Mouse (Mus musculus) neural tube, embryonic 15.5 days (tissue): ENCODE measurements around the gene Styk1. TPM values are rescaled to one million over a fixed set of nuclear protein-coding genes. Genes with fewer than 3 reads are reported as not detected.

Experiments used
- ATAC-seq: fragments of 200-750 bp; cut with Nextera tagmentation; 2 replicates; pipeline ENCODE4 v1.8.0; 2017; ENCODE audit warnings: mild to moderate bottlenecking, moderate TSS enrichment, moderate library complexity; ENCODE audit not compliant: low FRiP score
- H3K27ac ChIP-seq: fragments of 300-500 bp; sonication (generic); replicated peaks from 2 replicates; pipeline ENCODE4 v1.5.1; 2015; ENCODE audit warnings: mild to moderate bottlenecking, inconsistent platforms
- H3K27me3 ChIP-seq: fragments of 300-500 bp; sonication (generic); replicated peaks from 2 replicates; pipeline ENCODE4 v1.6.1; 2015; ENCODE audit warnings: inconsistent platforms
- H3K36me3 ChIP-seq: fragments of 300-500 bp; sonication (generic); 2 replicates; pipeline ENCODE4 v1.6.1; 2015; ENCODE audit warnings: inconsistent platforms
- H3K4me1 ChIP-seq: fragments of 300-500 bp; sonication (generic); 2 replicates; pipeline ENCODE4 v1.6.1; 2015; ENCODE audit warnings: inconsistent platforms
- H3K4me2 ChIP-seq: fragments of 300-500 bp; sonication (generic); 2 replicates; pipeline ENCODE4 v1.6.1; 2015; ENCODE audit warnings: inconsistent platforms, mild to moderate bottlenecking, moderate library complexity
- H3K4me3 ChIP-seq: fragments of 300-500 bp; sonication (generic); replicated peaks from 2 replicates; pipeline ENCODE4 v1.5.1; 2015; ENCODE audit warnings: mild to moderate bottlenecking, inconsistent platforms
- H3K9ac ChIP-seq: fragments of 300-500 bp; sonication (generic); replicated peaks from 2 replicates; pipeline ENCODE4 v1.6.1; 2015; ENCODE audit warnings: mild to moderate bottlenecking, inconsistent platforms
- H3K9me3 ChIP-seq: fragments of 300-500 bp; sonication (generic); replicated peaks from 2 replicates; pipeline ENCODE4 v1.6.1; 2016; ENCODE audit warnings: inconsistent platforms
- WGBS: fragments of 180-500 bp; shearing (Covaris S2); methylation state at CpG from one replicate; pipeline ENCODE4 v1.1.7; 2015; ENCODE audit warnings: mixed read lengths; 5-methylcytosine and 5-hydroxymethylcytosine counted together
- polyA plus RNA-seq: library from polyadenylated mRNA; unstranded; fragments of >200 nt; fragmentation: Nextera tagmentation; extraction: Ambion mirVana; gene quantifications from 2 replicates; pipeline ENCODE4 v1.2.1, GENCODE M21; 2015

Gene Styk1
- polyA plus RNA-seq, 1 experiment from 2014 or later = 4.2 TPM

GRCm38 (mm10) chr6:131383713-131384330 lies 30.4 kb upstream of the Styk1 start:
- no peak overlapping the region for H3K4me2 ChIP-seq
- no peak overlapping the region for H3K27ac ChIP-seq
- H3K9me3 ChIP-seq = no peaks in the 10 kb centered on the region
- H3K4me3 ChIP-seq = no peak overlapping the region
- peaks cover 25% of the 10 kb centered on the region for H3K36me3 ChIP-seq
- H3K27me3 ChIP-seq = no peaks in the 10 kb centered on the region
- WGBS = 38% methylated on average over 6 of the region's 6 CpGs
- no peak overlapping the region for H3K9ac ChIP-seq
- peaks cover 41% of the 10 kb centered on the region for H3K4me1 ChIP-seq
- ATAC-seq = no peak

DNA sequence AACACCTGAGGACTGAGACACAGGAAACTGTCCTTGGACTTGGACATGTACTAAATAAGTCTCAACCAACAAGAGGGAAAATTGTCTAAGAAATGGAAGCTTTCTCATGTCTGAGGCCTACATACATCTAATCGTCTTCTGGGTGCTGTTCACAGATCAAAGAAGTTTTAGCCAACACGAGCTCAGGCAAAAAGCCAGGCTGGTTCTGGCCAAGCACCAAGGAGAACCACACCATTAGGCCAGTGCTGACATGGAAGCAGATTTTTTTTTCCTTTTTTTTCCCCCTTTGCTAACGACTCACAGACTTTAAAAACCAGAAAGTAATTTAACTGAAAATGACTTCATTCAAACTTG lies 29.6 kb upstream of the Styk1 start:
- no peak overlapping the region for H3K4me3 ChIP-seq
- H3K9me3 ChIP-seq = no peaks in the 10 kb centered on the region
- no peak overlapping the region for H3K4me2 ChIP-seq
- peaks cover 34% of the 10 kb centered on the region for H3K36me3 ChIP-seq
- H3K9ac ChIP-seq = no peak overlapping the region
- peaks cover 38% of the 10 kb centered on the region for H3K4me1 ChIP-seq
- ATAC-seq = no peak
- 59% methylated on average over 3 of the region's 3 CpGs for WGBS
- H3K27ac ChIP-seq = no peak overlapping the region
- H3K27me3 ChIP-seq = no peaks in the 10 kb centered on the region

- H3K27me3 ChIP-seq = no peaks in the 10 kb centered on the region
- peak overlapping the region; percentile 48; the same call in 1 of the 2 replicates for H3K27ac ChIP-seq
- no peaks in the 10 kb centered on the region for H3K9me3 ChIP-seq
- peaks cover 38% of the 10 kb centered on the region for H3K4me1 ChIP-seq
- WGBS = 38% methylated on average over 14 of the region's 14 CpGs
- 0 out of 2 replicates have a peak, but pooled peaks have one; percentile 28 for ATAC-seq
- H3K9ac ChIP-seq = no peak overlapping the region
- H3K4me3 ChIP-seq = no peak overlapping the region
- peaks cover 39% of the 10 kb centered on the region for H3K36me3 ChIP-seq
- H3K4me2 ChIP-seq = peak overlapping the region; percentile 22
These were observed 29.0 kb upstream of the Styk1 start for GRCm38 (mm10) chr6:131382232-131382983.

GRCm38 (mm10) chr6:131378858-131379428 lies 25.5 kb upstream of the Styk1 start:
- Histone ChIP-seq H3K4me3 (no peak overlapping the region), H3K9ac (no peak overlapping the region), H3K4me2 (no peak overlapping the region), H3K27ac (no peak overlapping the region), H3K36me3 (peaks cover 65% of the 10 kb centered on the region), H3K9me3 (no peaks in the 10 kb centered on the region), H3K27me3 (no peaks in the 10 kb centered on the region), H3K4me1 (peaks cover 20% of the 10 kb centered on the region)
- ATAC-seq = no peak
- 95% methylated on average over 18 of the region's 18 CpGs for WGBS

- H3K9ac ChIP-seq = no peak overlapping the region
- ATAC-seq = no peak
- peaks cover 4% of the 10 kb centered on the region for H3K4me1 ChIP-seq
- no peak overlapping the region for H3K4me3 ChIP-seq
- no peak overlapping the region for H3K4me2 ChIP-seq
- H3K27ac ChIP-seq = no peak overlapping the region
- peaks cover 74% of the 10 kb centered on the region for H3K36me3 ChIP-seq
- H3K27me3 ChIP-seq = no peaks in the 10 kb centered on the region
- no peaks in the 10 kb centered on the region for H3K9me3 ChIP-seq
- 97% methylated on average over 5 of the region's 5 CpGs for WGBS
These were observed 24.0 kb upstream of the Styk1 start for GRCm38 (mm10) chr6:131377378-131377777.

- 90% methylated on average over 13 of the region's 13 CpGs for WGBS
- no peak overlapping the region for H3K9ac ChIP-seq
- no peaks in the 10 kb centered on the region for H3K4me1 ChIP-seq
- H3K9me3 ChIP-seq = no peaks in the 10 kb centered on the region
- H3K4me2 ChIP-seq = no peak overlapping the region
- no peak overlapping the region for H3K27ac ChIP-seq
- H3K4me3 ChIP-seq = no peak overlapping the region
- no peaks in the 10 kb centered on the region for H3K27me3 ChIP-seq
- no peak for ATAC-seq
- peaks cover 69% of the 10 kb centered on the region for H3K36me3 ChIP-seq
These were observed 21.4 kb upstream of the Styk1 start for GRCm38 (mm10) chr6:131374594-131375340.

DNA sequence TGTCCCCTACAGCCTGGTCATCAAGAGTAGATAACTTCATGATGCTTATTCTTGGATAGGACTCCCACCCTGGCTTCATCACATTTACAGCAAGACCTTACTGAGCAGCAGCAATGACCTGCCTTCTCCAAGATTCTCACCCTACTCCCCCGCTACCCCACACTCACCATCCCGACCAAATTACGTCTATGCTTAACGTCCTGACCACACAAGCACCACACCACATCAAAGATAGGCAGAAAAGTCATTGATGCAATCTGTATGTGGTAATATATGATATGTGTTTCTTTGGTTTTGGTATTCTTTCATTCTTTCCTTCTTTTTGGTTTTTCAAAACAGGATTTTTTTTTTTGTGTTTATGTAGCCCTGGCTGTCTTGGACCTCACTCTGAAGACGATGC lies 19.8 kb upstream of the Styk1 start:
- no peak overlapping the region for H3K4me2 ChIP-seq
- WGBS = 94% methylated on average over 5 of the region's 5 CpGs
- H3K4me3 ChIP-seq = no peak overlapping the region
- H3K4me1 ChIP-seq = no peaks in the 10 kb centered on the region
- H3K9ac ChIP-seq = no peak overlapping the region
- H3K27ac ChIP-seq = no peak overlapping the region
- ATAC-seq = no peak
- peaks cover 61% of the 10 kb centered on the region for H3K36me3 ChIP-seq
- H3K9me3 ChIP-seq = no peaks in the 10 kb centered on the region
- no peaks in the 10 kb centered on the region for H3K27me3 ChIP-seq

- no peaks in the 10 kb centered on the region for H3K4me1 ChIP-seq
- ATAC-seq = no peak
- no peaks in the 10 kb centered on the region for H3K9me3 ChIP-seq
- no peak overlapping the region for H3K4me2 ChIP-seq
- no peak overlapping the region for H3K4me3 ChIP-seq
- H3K27ac ChIP-seq = no peak overlapping the region
- H3K27me3 ChIP-seq = no peaks in the 10 kb centered on the region
- peaks cover 54% of the 10 kb centered on the region for H3K36me3 ChIP-seq
- H3K9ac ChIP-seq = no peak overlapping the region
- 95% methylated on average over 5 of the region's 5 CpGs for WGBS
These were observed 17.4 kb upstream of the Styk1 start for GRCm38 (mm10) chr6:131370767-131371166.

DNA sequence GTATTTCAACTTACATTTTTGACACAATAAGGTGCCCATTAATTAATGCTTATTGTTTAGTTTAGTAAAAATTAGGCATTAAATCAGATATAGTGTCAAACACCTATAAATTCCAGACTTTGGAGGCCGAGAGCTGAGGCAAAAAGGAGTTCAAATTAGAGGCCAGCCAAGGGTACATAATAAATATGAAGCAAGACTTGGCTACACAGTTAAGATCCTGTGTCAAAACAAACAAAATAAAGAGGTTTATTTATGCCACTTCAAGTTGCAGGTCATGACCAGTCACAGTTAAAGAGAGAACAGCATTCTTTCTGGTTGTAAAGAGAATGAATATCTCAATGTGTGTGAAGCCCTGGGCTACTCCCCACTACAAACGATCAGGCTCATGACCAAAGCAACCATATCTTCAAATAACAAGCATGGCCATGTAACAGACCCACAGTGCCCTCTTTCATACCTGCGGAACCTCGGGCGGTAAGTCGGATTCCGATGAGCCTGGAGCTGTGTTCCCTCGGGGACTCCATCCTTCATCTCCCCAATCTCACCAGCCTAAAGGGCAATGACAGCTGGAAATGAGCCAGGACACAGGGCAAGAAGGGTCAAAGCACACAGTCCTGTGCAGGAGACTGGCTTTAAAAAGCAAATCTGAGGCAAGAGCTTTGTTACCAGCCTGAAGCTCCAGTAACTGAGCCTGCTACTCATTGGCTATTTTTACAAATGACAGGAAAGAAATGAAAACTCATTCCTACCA lies 16.6 kb upstream of the Styk1 start:
- no peaks in the 10 kb centered on the region for H3K9me3 ChIP-seq
- no peaks in the 10 kb centered on the region for H3K27me3 ChIP-seq
- ATAC-seq = no peak
- H3K4me3 ChIP-seq = no peak overlapping the region
- peaks cover 49% of the 10 kb centered on the region for H3K36me3 ChIP-seq
- H3K4me2 ChIP-seq = no peak overlapping the region
- no peaks in the 10 kb centered on the region for H3K4me1 ChIP-seq
- no peak overlapping the region for H3K27ac ChIP-seq
- H3K9ac ChIP-seq = no peak overlapping the region
- 72% methylated on average over 8 of the region's 8 CpGs for WGBS

- peak; percentile 75; the same call in 1 of the 2 replicates for ATAC-seq
- Histone ChIP-seq H3K9ac (no peak overlapping the region), H3K4me2 (no peak overlapping the region), H3K9me3 (no peaks in the 10 kb centered on the region), H3K27me3 (no peaks in the 10 kb centered on the region), H3K4me3 (no peak overlapping the region), H3K27ac (no peak overlapping the region), H3K4me1 (no peaks in the 10 kb centered on the region), H3K36me3 (peaks cover 51% of the 10 kb centered on the region)
- WGBS = 45% methylated on average over 4 of the region's 4 CpGs
These were observed 13.7 kb upstream of the Styk1 start for GRCm38 (mm10) chr6:131367101-131367500.

DNA sequence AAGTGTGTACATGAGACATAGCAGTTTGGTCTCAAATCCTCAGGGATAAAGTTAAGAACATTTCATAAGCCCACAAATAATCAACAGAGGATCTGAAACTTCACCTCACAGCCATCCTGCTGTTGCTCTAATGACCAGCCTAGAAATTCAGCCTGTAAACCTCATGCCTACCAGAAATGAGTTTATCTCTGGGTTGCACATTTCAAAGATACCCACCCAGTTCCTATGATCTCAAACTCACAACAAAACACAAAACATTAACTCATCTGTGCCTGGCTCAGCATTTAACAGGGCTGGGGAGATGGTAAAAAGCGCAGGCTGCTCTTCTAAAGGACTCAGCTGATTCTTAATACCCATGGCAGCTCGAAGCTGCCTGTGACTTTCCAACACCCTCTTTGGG lies 11.0 kb upstream of the Styk1 start:
- Histone ChIP-seq H3K9me3 (no peaks in the 10 kb centered on the region), H3K4me3 (no peak overlapping the region), H3K9ac (no peak overlapping the region), H3K4me1 (no peaks in the 10 kb centered on the region), H3K36me3 (peaks cover 40% of the 10 kb centered on the region), H3K27me3 (no peaks in the 10 kb centered on the region), H3K4me2 (no peak overlapping the region), H3K27ac (no peak overlapping the region)
- ATAC-seq = no peak
- 93% methylated on average over 2 of the region's 2 CpGs for WGBS
